Mouse (Mus musculus): ENCODE measurements at regions not wholly inside any gene's neighbourhood (a gene's known extent, or its start where the extent isn't known, plus 50 kb on each side); places are given as distances from the start of the nearest gene placed in this dataset.

DNA sequence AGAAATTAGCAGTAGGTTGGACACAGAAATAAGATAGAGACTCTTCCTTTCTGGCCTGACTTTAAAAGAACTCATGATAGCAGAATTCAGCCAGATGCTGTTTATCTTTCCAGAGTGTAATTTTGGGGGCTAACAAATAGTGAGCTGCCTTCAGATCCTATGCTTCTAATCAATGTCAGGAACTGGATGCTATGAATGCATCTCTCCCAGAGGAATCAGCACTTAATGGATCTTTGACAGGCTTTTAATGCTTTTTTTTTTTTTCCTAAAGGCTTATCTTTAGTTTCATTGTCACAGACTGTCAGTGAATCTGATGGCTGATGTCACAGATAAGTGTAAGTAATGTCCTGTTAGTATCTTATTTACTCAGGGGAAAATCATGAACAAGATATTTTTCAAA lies 50.5 kb upstream of the Mdga2 start:
- DNase-seq (ENCODE audit: low read depth, low spot score): no peak
- no peaks in the 10 kb centered on the region for H3K9me3 ChIP-seq (replicated peaks; ENCODE audit: insufficient read depth, low read length)
- H3K4me3 ChIP-seq (ENCODE audit: control insufficient read depth in 1 of 2, insufficient read depth in 1 of 2, low read depth in 2 of 2, low read length in 2 of 2): no peak overlapping the region
- no peaks in the 10 kb centered on the region for H3K4me1 ChIP-seq (ENCODE audit: control insufficient read depth in 1 of 2, insufficient read depth in 2 of 2, low read length in 2 of 2)
- H3K36me3 ChIP-seq (ENCODE audit: control insufficient read depth in 1 of 2, insufficient read depth in 2 of 2, low read length in 2 of 2): no peaks in the 10 kb centered on the region
- no peaks in the 10 kb centered on the region for H3K79me2 ChIP-seq (ENCODE audit: control insufficient read depth, insufficient read depth, low read length, poor library complexity)
- TF ChIP-seq POLR2AphosphoS5 (IDR thresholded peaks at IDR 0.05; ENCODE audit: borderline replicate concordance, low read depth, low read length) (no peak), MXI1 (IDR thresholded peaks at IDR 0.05; ENCODE audit: low read depth, low read length) (no peak), GABPA (IDR thresholded peaks at IDR 0.05; ENCODE audit: low read depth, low read length) (no peak), CTCF (IDR thresholded peaks at IDR 0.05 in 2 of 3, conservative IDR thresholded peaks at IDR 0.05 in 1 of 3; ENCODE audit: control insufficient read depth in 1 of 3, insufficient read depth in 1 of 3, low read depth in 2 of 3, low read length in 3 of 3, poor library complexity in 1 of 3, severe bottlenecking in 1 of 3) (no peak), MYC (IDR thresholded peaks at IDR 0.05; ENCODE audit: low read depth, low read length) (no peak), BHLHE40 (IDR thresholded peaks at IDR 0.05; ENCODE audit: borderline replicate concordance, low read depth, low read length) (no peak)
- H3K27me3 ChIP-seq (ENCODE audit: control insufficient read depth in 1 of 2, insufficient read depth in 2 of 2, low read length in 2 of 2): no peaks in the 10 kb centered on the region
- no peak overlapping the region for H3K27ac ChIP-seq (ENCODE audit: control insufficient read depth, low read depth, low read length)
- no peak overlapping the region for H3K9ac ChIP-seq (ENCODE audit: control insufficient read depth, low read depth, low read length, poor library complexity, severe bottlenecking)

DNA sequence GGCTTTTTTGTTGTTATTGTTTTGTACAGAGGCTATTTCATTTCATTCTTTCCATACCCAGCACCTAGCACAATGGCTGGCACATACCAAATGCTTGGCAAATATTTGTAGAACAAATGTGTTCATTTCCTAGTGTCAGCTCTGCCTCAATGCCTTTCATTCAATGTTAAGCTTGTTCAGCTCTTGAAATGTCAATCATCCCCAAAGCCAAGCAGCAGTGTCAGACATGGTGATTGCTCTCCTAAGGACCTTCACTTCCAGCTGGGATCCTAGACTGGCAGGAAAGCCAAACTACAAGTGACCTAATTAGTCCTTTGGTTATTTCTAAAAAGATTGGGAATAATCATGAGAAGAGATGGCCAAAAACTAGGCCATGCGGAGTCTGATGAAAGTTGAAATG lies 50.0 kb upstream of the Mdga2 start:
- TF ChIP-seq POLR2AphosphoS2 (IDR thresholded peaks at IDR 0.05; ENCODE audit: low read length) (no peak), EP300 (IDR thresholded peaks at IDR 0.05; ENCODE audit: low read depth in 1 of 2, low read length in 2 of 2) (no peak), POLR2AphosphoS5 (IDR thresholded peaks at IDR 0.05; ENCODE audit: borderline replicate concordance, low read depth, low read length) (no peak), GABPA (IDR thresholded peaks at IDR 0.05; ENCODE audit: low read depth, low read length) (no peak), RCOR1 (IDR thresholded peaks at IDR 0.05; ENCODE audit: low read depth, low read length) (no peak), ETS1 (IDR thresholded peaks at IDR 0.05; ENCODE audit: low read depth, low read length) (no peak), NRF1 (IDR thresholded peaks at IDR 0.05; ENCODE audit: insufficient read depth, low read depth, low read length, poor library complexity, severe bottlenecking) (no peak), SIN3A (IDR thresholded peaks at IDR 0.05; ENCODE audit: low read length) (no peak), CTCF (IDR thresholded peaks at IDR 0.05 in 2 of 3, conservative IDR thresholded peaks at IDR 0.05 in 1 of 3; ENCODE audit: control insufficient read depth in 1 of 3, insufficient read depth in 1 of 3, low read depth in 2 of 3, low read length in 3 of 3, poor library complexity in 1 of 3, severe bottlenecking in 1 of 3) (no peak), GATA1 (IDR thresholded peaks at IDR 0.05; ENCODE audit: low read depth, low read length) (no peak), MAFK (IDR thresholded peaks at IDR 0.05; ENCODE audit: borderline replicate concordance, low read depth, low read length) (no peak), ZMIZ1 (IDR thresholded peaks at IDR 0.05; ENCODE audit: low read depth, low read length) (no peak), MAX (IDR thresholded peaks at IDR 0.05; ENCODE audit: low read length) (no peak), HCFC1 (IDR thresholded peaks at IDR 0.05; ENCODE audit: low read depth, low read length) (no peak), TBP (IDR thresholded peaks at IDR 0.05; ENCODE audit: low read depth, low read length) (no peak), ELF1 (IDR thresholded peaks at IDR 0.05; ENCODE audit: low read depth, low read length) (no peak), BHLHE40 (IDR thresholded peaks at IDR 0.05; ENCODE audit: borderline replicate concordance, low read depth, low read length) (no peak)
- no peak for DNase-seq (ENCODE audit: low read depth, low spot score)
- H3K4me1 ChIP-seq (ENCODE audit: control insufficient read depth in 1 of 2, insufficient read depth in 2 of 2, low read length in 2 of 2): no peaks in the 10 kb centered on the region
- H3K4me3 ChIP-seq (ENCODE audit: control insufficient read depth in 1 of 2, insufficient read depth in 1 of 2, low read depth in 2 of 2, low read length in 2 of 2): no peak overlapping the region
- no peaks in the 10 kb centered on the region for H3K9me3 ChIP-seq (replicated peaks; ENCODE audit: insufficient read depth, low read length)
- H3K79me2 ChIP-seq (ENCODE audit: control insufficient read depth, insufficient read depth, low read length, poor library complexity): no peaks in the 10 kb centered on the region
- no peaks in the 10 kb centered on the region for H3K27me3 ChIP-seq (ENCODE audit: control insufficient read depth in 1 of 2, insufficient read depth in 2 of 2, low read length in 2 of 2)
- no peak overlapping the region for H3K9ac ChIP-seq (ENCODE audit: control insufficient read depth, low read depth, low read length, poor library complexity, severe bottlenecking)
- no peaks in the 10 kb centered on the region for H3K36me3 ChIP-seq (ENCODE audit: control insufficient read depth in 1 of 2, insufficient read depth in 2 of 2, low read length in 2 of 2)
- H3K27ac ChIP-seq (ENCODE audit: control insufficient read depth, low read depth, low read length): no peak overlapping the region

Measured in MEL (cell line).